Mouse (Mus musculus) testis, adult 2 months (tissue): ENCODE measurements at regions not wholly inside any gene's neighbourhood (a gene's known extent, or its start where the extent isn't known, plus 50 kb on each side); places are given as distances from the start of the nearest gene placed in this dataset.

ENCODE experiments used
- CTCF ChIP-seq: fragments of 200-500 bp; IDR thresholded peaks from 2 replicates; pipeline ENCODE4 v1.5.1; 2012; ENCODE audit warnings: low read depth, mild to moderate bottlenecking, inconsistent platforms, low read length, moderate library complexity; ENCODE audit not compliant: control insufficient read depth, insufficient read depth, insufficient replicate concordance
- POLR2A ChIP-seq: fragments of 200-500 bp; IDR thresholded peaks from 2 replicates; pipeline ENCODE4 v1.6.1; 2012; ENCODE audit warnings: low read depth, mild to moderate bottlenecking, inconsistent platforms, low read length, moderate library complexity; ENCODE audit not compliant: control insufficient read depth

DNA sequence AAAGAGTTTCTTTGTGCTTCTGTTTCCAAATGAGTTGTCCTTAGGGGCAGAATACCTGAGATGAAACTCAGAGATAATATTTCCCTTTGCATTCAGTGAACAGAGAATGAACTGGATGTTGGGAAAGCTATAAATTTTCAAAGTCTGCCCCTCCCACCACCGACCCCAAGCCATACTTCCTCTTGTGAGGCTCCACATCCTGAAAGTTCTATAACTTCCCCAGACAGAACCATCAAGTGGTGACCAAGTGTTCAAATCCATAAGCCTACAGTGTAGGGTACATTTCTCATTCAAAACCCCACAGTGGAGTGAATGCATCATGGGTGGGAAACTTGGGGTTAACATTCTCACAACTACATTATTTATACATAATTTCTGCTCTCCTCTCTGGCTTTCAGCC is 132.1 kb upstream of the Tusc1 start:
- TF ChIP-seq CTCF (no peak), POLR2A (no peak)
